ENCODE assay signal across 14 mouse cellular contexts in genomic region chr5:37064454-37065449, GRCm38 (mm10). TPM values are rescaled to one million over a fixed set of nuclear protein-coding genes. Genes with fewer than 3 reads are reported as not detected.
DNase-seq lines count a peak whose midpoint lies in the region; ATAC-seq and TF ChIP-seq lines count a peak whose summit lies in the region.
"Had no signal": no experiment of that assay in that cellular context is flagged by ENCODE, and none has a peak within 500 bp of the region (broad histone marks: within the 10 kb centered on the region; RNA-seq: fewer than 3 reads in every experiment).

No protein-coding gene starts in this region.

- no peak overlapping the region for H3K9ac ChIP-seq in hindbrain, embryonic 15.5 days
- H3K9ac ChIP-seq in hindbrain, embryonic 14.5 days, result no peak overlapping the region
- no peak overlapping the region for H3K9ac ChIP-seq in midbrain, embryonic 14.5 days (replicated peaks; ENCODE audit: low read length)
- H3K9ac ChIP-seq in forebrain, postnatal 0 days, result no peak overlapping the region
- H3K9ac ChIP-seq in midbrain, postnatal 0 days (replicated peaks; ENCODE audit: low read length, poor library complexity, severe bottlenecking), result no peak overlapping the region
- no peak overlapping the region for H3K9ac ChIP-seq in liver, embryonic 11.5 days (ENCODE audit: low read depth, low read length)
- H3K9ac ChIP-seq: lung, embryonic 15.5 days had no signal

- peak overlapping the region; percentile 32; the same call in 1 of the 2 replicates for H3K27ac ChIP-seq in hindbrain, embryonic 15.5 days (replicated peaks)
- H3K27ac ChIP-seq in hindbrain, embryonic 14.5 days, result no peak overlapping the region
- no peak overlapping the region for H3K27ac ChIP-seq in midbrain, embryonic 14.5 days (replicated peaks; ENCODE audit: low read depth, low read length)
- no peak overlapping the region; the same call in 1 of the 2 replicates for H3K27ac ChIP-seq in midbrain, embryonic 10.5 days (replicated peaks)
- peak overlapping the region; percentile 80 for H3K27ac ChIP-seq in forebrain, postnatal 0 days (ENCODE audit: low read depth, low read length)
- no peak overlapping the region; the same call in 1 of the 2 replicates for H3K27ac ChIP-seq in midbrain, postnatal 0 days (ENCODE audit: low read depth, low read length)
- no peak overlapping the region for H3K27ac ChIP-seq in liver, embryonic 11.5 days (ENCODE audit: low read depth, low read length)
- H3K27ac ChIP-seq: lung, embryonic 15.5 days had no signal

- no peak overlapping the region for H3K4me3 ChIP-seq in hindbrain, embryonic 15.5 days
- H3K4me3 ChIP-seq in hindbrain, embryonic 14.5 days (replicated peaks; ENCODE audit: low read length), result no peak overlapping the region
- no peak overlapping the region for H3K4me3 ChIP-seq in midbrain, embryonic 14.5 days (replicated peaks; ENCODE audit: low read depth, low read length)
- no peak overlapping the region for H3K4me3 ChIP-seq in midbrain, embryonic 10.5 days
- H3K4me3 ChIP-seq in forebrain, postnatal 0 days (ENCODE audit: low read depth, low read length), result no peak overlapping the region
- no peak overlapping the region for H3K4me3 ChIP-seq in midbrain, postnatal 0 days (ENCODE audit: low read depth, low read length)
- no peak overlapping the region for H3K4me3 ChIP-seq in liver, embryonic 11.5 days (ENCODE audit: low read depth, low read length)
- H3K4me3 ChIP-seq: lung, embryonic 15.5 days had no signal

- peaks cover 14% of the 10 kb centered on the region for H3K4me1 ChIP-seq in hindbrain, embryonic 15.5 days (replicated peaks)
- H3K4me1 ChIP-seq in hindbrain, embryonic 14.5 days (replicated peaks; ENCODE audit: control insufficient read depth, insufficient read depth, low read length), result 0 out of 2 replicates have a peak, but pooled peaks cover 9% of the 10 kb centered on the region
- H3K4me1 ChIP-seq in midbrain, embryonic 14.5 days (ENCODE audit: control insufficient read depth, insufficient read depth, low read length), result peaks cover 10% of the 10 kb centered on the region; the same call in 1 of the 2 replicates
- H3K4me1 ChIP-seq in midbrain, embryonic 10.5 days, result peaks cover 7% of the 10 kb centered on the region; the same call in 1 of the 2 replicates
- H3K4me1 ChIP-seq in forebrain, postnatal 0 days (ENCODE audit: insufficient read depth), result no peaks in the 10 kb centered on the region
- peaks cover 8% of the 10 kb centered on the region for H3K4me1 ChIP-seq in midbrain, postnatal 0 days (ENCODE audit: insufficient read depth, low read length)
- H3K4me1 ChIP-seq in liver, embryonic 11.5 days (replicated peaks; ENCODE audit: control insufficient read depth, insufficient read depth, low read length), result no peaks in the 10 kb centered on the region
- H3K4me1 ChIP-seq: lung, embryonic 15.5 days had no signal

- no peak overlapping the region for H3K4me2 ChIP-seq in hindbrain, embryonic 15.5 days
- no peak overlapping the region for H3K4me2 ChIP-seq in hindbrain, embryonic 14.5 days (replicated peaks)
- no peak overlapping the region for H3K4me2 ChIP-seq in midbrain, embryonic 14.5 days (ENCODE audit: low read length)
- H3K4me2 ChIP-seq in forebrain, postnatal 0 days (ENCODE audit: low read depth), result peak overlapping the region; percentile 8; the same call in 1 of the 2 replicates
- no peak overlapping the region for H3K4me2 ChIP-seq in midbrain, postnatal 0 days (ENCODE audit: low read depth, low read length, poor library complexity, severe bottlenecking)
- no peak overlapping the region for H3K4me2 ChIP-seq in liver, embryonic 11.5 days
- H3K4me2 ChIP-seq: lung, embryonic 15.5 days had no signal

- no peaks in the 10 kb centered on the region for H3K36me3 ChIP-seq in hindbrain, embryonic 15.5 days
- H3K36me3 ChIP-seq in hindbrain, embryonic 14.5 days (replicated peaks; ENCODE audit: control insufficient read depth, insufficient read depth), result no peaks in the 10 kb centered on the region
- H3K36me3 ChIP-seq in midbrain, embryonic 14.5 days (ENCODE audit: control insufficient read depth, insufficient read depth, low read length), result no peaks in the 10 kb centered on the region
- H3K36me3 ChIP-seq in midbrain, embryonic 10.5 days, result no peaks in the 10 kb centered on the region
- H3K36me3 ChIP-seq in forebrain, postnatal 0 days (ENCODE audit: insufficient read depth), result no peaks in the 10 kb centered on the region
- H3K36me3 ChIP-seq in midbrain, postnatal 0 days (ENCODE audit: insufficient read depth, low read length), result no peaks in the 10 kb centered on the region
- no peaks in the 10 kb centered on the region for H3K36me3 ChIP-seq in liver, embryonic 11.5 days (ENCODE audit: control insufficient read depth, insufficient read depth, low read length)
- H3K36me3 ChIP-seq: lung, embryonic 15.5 days had no signal

- H3K9me3 ChIP-seq in hindbrain, embryonic 15.5 days, result no peaks in the 10 kb centered on the region
- H3K9me3 ChIP-seq in hindbrain, embryonic 14.5 days (ENCODE audit: control insufficient read depth, low read length), result no peaks in the 10 kb centered on the region
- no peaks in the 10 kb centered on the region for H3K9me3 ChIP-seq in midbrain, embryonic 14.5 days (ENCODE audit: control insufficient read depth, low read length)
- H3K9me3 ChIP-seq in midbrain, embryonic 10.5 days (replicated peaks), result no peaks in the 10 kb centered on the region
- H3K9me3 ChIP-seq in forebrain, postnatal 0 days (ENCODE audit: low read length), result no peaks in the 10 kb centered on the region
- no peaks in the 10 kb centered on the region for H3K9me3 ChIP-seq in midbrain, postnatal 0 days (ENCODE audit: low read length)
- no peaks in the 10 kb centered on the region for H3K9me3 ChIP-seq in liver, embryonic 11.5 days (ENCODE audit: control insufficient read depth, low read length)
- H3K9me3 ChIP-seq: lung, embryonic 15.5 days had no signal

- TF ChIP-seq CTCF in forebrain, postnatal 0 days (IDR thresholded peaks at IDR 0.05; ENCODE audit: low read depth), result no peak
- TF ChIP-seq CTCF in midbrain, postnatal 0 days (IDR thresholded peaks at IDR 0.05), result no peak

- no peaks in the 10 kb centered on the region for H3K27me3 ChIP-seq in hindbrain, embryonic 15.5 days
- H3K27me3 ChIP-seq in hindbrain, embryonic 14.5 days (ENCODE audit: control insufficient read depth, insufficient read depth, low read length), result no peaks in the 10 kb centered on the region
- no peaks in the 10 kb centered on the region for H3K27me3 ChIP-seq in midbrain, embryonic 14.5 days (ENCODE audit: control insufficient read depth, insufficient read depth, low read length)
- H3K27me3 ChIP-seq in midbrain, embryonic 10.5 days (ENCODE audit: low read depth, poor library complexity, severe bottlenecking), result no peaks in the 10 kb centered on the region
- no peaks in the 10 kb centered on the region for H3K27me3 ChIP-seq in forebrain, postnatal 0 days (ENCODE audit: insufficient read depth, low read length)
- no peaks in the 10 kb centered on the region for H3K27me3 ChIP-seq in midbrain, postnatal 0 days (ENCODE audit: insufficient read depth, low read length)
- H3K27me3 ChIP-seq in liver, embryonic 11.5 days (replicated peaks; ENCODE audit: control insufficient read depth, insufficient read depth, low read length), result no peaks in the 10 kb centered on the region
- H3K27me3 ChIP-seq: lung, embryonic 15.5 days had no signal

- 0 out of 2 replicates have a peak, but pooled peaks have one; percentile 21 for ATAC-seq in hindbrain, embryonic 15.5 days (ENCODE audit: low FRiP score, low read depth)
- no peak for ATAC-seq in hindbrain, embryonic 14.5 days (ENCODE audit: low FRiP score)
- ATAC-seq in midbrain, embryonic 14.5 days (ENCODE audit: low FRiP score, low TSS enrichment), result peak; percentile 11; the same call in 1 of the 2 replicates
- ATAC-seq in forebrain, postnatal 0 days, result peak; percentile 94
- peak; percentile 71 for ATAC-seq in midbrain, postnatal 0 days (ENCODE audit: low FRiP score)
- ATAC-seq in liver, embryonic 11.5 days (replicated peaks; ENCODE audit: low FRiP score), result no peak

- 64% methylated on average over 13 of the region's 13 CpGs for WGBS in hindbrain, embryonic 15.5 days
- 64% methylated on average over 13 of the region's 13 CpGs for WGBS in hindbrain, embryonic 14.5 days
- WGBS in midbrain, embryonic 14.5 days, result 70% methylated on average over 13 of the region's 13 CpGs
- WGBS in midbrain, embryonic 10.5 days, result 86% methylated on average over 13 of the region's 13 CpGs
- 23% methylated on average over 13 of the region's 13 CpGs for WGBS in forebrain, postnatal 0 days
- 59% methylated on average over 13 of the region's 13 CpGs for WGBS in midbrain, postnatal 0 days
- 70% methylated on average over 13 of the region's 13 CpGs for WGBS in liver, embryonic 11.5 days

- no peak for DNase-seq in hindbrain, embryonic 14.5 days (ENCODE audit: low spot score)
- peak; percentile 35 for DNase-seq in midbrain, embryonic 14.5 days
- DNase-seq in midbrain, embryonic 10.5 days (ENCODE audit: low spot score), result no peak
- DNase-seq in forebrain, postnatal 0 days, result peak; percentile 86
- DNase-seq in midbrain, postnatal 0 days (ENCODE audit: low spot score), result peak; percentile 63
- no peak for DNase-seq in embryo, embryonic 10 days (ENCODE audit: low spot score)
- no peak for DNase-seq in liver, embryonic 11.5 days (ENCODE audit: low spot score)
- DNase-seq: adrenal gland, adult 8-10 months; cerebellum, adult 2 months had no signal

RNA-seq across cellular contexts. Expression of gene Gm1043, which starts 20.4 kb away (rescaled TPM):
- 1.5 and 2.2 TPM in 2 replicates for polyA plus RNA-seq in hindbrain, embryonic 15.5 days (2015; fragmentation: Nextera tagmentation; extraction: Ambion mirVana)
- 1.7 and 2.0 TPM in 2 replicates for polyA plus RNA-seq in hindbrain, embryonic 14.5 days (2014; fragmentation: Nextera tagmentation; extraction: Ambion mirVana)
- polyA plus RNA-seq in midbrain, embryonic 14.5 days (2014; fragmentation: Nextera tagmentation; extraction: Ambion mirVana), result 1.7 and 2.0 TPM in 2 replicates
- 0.01 and 0.05 TPM in 2 replicates for polyA plus RNA-seq in midbrain, embryonic 10.5 days (2016; fragmentation: Nextera tagmentation; extraction: Ambion mirVana)
- total RNA-seq in forebrain, postnatal 0 days (2014; rRNA removed), result 22.1 and 26.4 TPM in 2 replicates
- 1.1 and 1.4 TPM in 2 replicates for polyA plus RNA-seq in forebrain, postnatal 0 days (2015; fragmentation: Nextera tagmentation; extraction: Ambion mirVana)
- total RNA-seq in midbrain, postnatal 0 days (2014; rRNA removed), result 19.4 and 29.5 TPM in 2 replicates
- 1.2 and 1.6 TPM in 2 replicates for polyA plus RNA-seq in midbrain, postnatal 0 days (2015; fragmentation: Nextera tagmentation; extraction: Ambion mirVana)
- polyA plus RNA-seq in liver, embryonic 11.5 days (2014; fragmentation: Nextera tagmentation; extraction: Ambion mirVana), result not detected in 2 replicates
- total RNA-seq: heart, postnatal 25 days had no signal
- polyA plus RNA-seq: C2C12; limb, embryonic 11.5 days; lung, embryonic 15.5 days had no signal

Comparison
In these comparisons a context has a peak if more than half of its experiments do, and no peak if none do; other contexts are left out.
1. ATAC-seq: peak in hindbrain, embryonic 15.5 days (single experiment), midbrain, embryonic 14.5 days (single experiment), forebrain, postnatal 0 days (single experiment) and midbrain, postnatal 0 days (single experiment); none in hindbrain, embryonic 14.5 days (single experiment) and liver, embryonic 11.5 days (single experiment).
2. H3K27ac ChIP-seq: peak in hindbrain, embryonic 15.5 days (single experiment) and forebrain, postnatal 0 days (single experiment); none in hindbrain, embryonic 14.5 days (single experiment), midbrain, embryonic 14.5 days (single experiment), midbrain, embryonic 10.5 days (single experiment), midbrain, postnatal 0 days (single experiment) and liver, embryonic 11.5 days (single experiment).
3. DNase-seq: peak in midbrain, embryonic 14.5 days (single experiment), forebrain, postnatal 0 days (single experiment) and midbrain, postnatal 0 days (single experiment); none in hindbrain, embryonic 14.5 days (single experiment), midbrain, embryonic 10.5 days (single experiment), embryo, embryonic 10 days (single experiment) and liver, embryonic 11.5 days (single experiment).